Mouse (Mus musculus): ENCODE data around the gene Fcho2. TPM values are rescaled to one million over a fixed set of nuclear protein-coding genes. Genes with fewer than 3 reads are reported as not detected.
"Not testable (repeated sequence)": the region's sequence is repeated elsewhere in the genome, so short reads cannot be mapped to it uniquely, and the experiment has no call there.

The Fcho2 gene
- polyA plus RNA-seq, 1 experiment from 2014 or later = 36.6 TPM

DNA sequence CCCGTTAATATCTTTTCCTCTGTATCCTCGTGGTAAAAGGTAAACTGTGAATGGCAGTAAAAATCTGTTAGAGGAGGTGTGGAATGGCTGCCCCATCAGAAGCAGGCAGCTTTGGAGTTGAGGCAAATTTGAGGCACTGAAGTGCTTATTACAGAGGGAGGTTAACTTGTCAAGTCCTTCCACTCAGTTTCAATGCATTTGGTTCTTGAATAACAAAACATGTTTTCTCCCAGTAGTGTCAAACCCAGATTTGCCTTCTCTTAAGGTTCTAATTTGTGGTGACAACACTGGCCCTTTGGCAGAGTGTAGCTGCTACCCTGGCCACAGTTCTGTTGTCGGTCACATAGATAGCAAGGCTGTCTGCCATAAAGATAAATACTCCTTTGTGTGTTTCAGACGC is 2.5 kb upstream of the Fcho2 start:
- 64% methylated on average over 4 of the region's 4 CpGs for WGBS
- no peaks in the 10 kb centered on the region for H3K9me3 ChIP-seq
- peaks cover 3% of the 10 kb centered on the region for H3K4me1 ChIP-seq
- no peaks in the 10 kb centered on the region for H3K36me3 ChIP-seq (replicated peaks)
- no peak overlapping the region for H3K9ac ChIP-seq
- no peak overlapping the region for H3K4me2 ChIP-seq
- no peak overlapping the region for H3K27ac ChIP-seq
- no peaks in the 10 kb centered on the region for H3K27me3 ChIP-seq
- ATAC-seq (ENCODE audit: low FRiP score) = no peak
- H3K4me3 ChIP-seq (replicated peaks) = no peak overlapping the region

DNA sequence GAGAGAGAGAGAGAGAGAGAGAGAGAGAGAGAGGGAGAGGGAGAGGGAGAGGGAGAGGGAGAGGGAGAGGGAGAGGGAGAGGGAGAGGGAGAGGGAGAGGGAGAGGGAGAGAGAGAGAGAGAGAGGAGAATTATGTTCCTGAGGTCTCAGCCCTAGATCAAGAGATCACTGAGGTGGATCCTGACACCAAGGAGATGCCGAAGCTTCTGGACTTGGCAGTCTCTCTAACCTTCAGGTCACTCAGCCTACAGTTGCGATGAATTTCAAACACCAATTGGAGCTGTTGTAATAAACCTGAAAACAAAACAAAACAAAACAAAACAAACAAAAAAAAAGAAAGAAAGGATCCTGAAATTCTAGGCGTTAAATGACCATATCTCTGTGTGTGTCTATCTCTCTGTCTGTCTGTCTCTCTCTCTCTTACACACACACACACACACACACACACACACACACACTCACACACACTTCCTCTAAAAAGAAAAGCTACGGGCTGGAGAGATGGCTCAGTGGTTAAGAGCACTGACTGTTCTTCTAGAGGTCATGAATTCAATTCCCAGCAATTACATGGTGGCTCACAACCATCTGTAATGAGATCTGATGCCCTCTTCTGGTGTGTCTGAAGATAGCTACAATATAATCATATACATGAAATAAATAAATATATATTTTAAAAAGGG is 1.9 kb upstream of the Fcho2 start:
- H3K27ac ChIP-seq; H3K36me3 ChIP-seq (replicated peaks); H3K4me3 ChIP-seq (replicated peaks); H3K4me1 ChIP-seq; H3K9me3 ChIP-seq; H3K4me2 ChIP-seq; H3K27me3 ChIP-seq; H3K9ac ChIP-seq; ATAC-seq (ENCODE audit: low FRiP score): not testable (repeated sequence)
- 82% methylated on average over 4 of the region's 4 CpGs for WGBS

DNA sequence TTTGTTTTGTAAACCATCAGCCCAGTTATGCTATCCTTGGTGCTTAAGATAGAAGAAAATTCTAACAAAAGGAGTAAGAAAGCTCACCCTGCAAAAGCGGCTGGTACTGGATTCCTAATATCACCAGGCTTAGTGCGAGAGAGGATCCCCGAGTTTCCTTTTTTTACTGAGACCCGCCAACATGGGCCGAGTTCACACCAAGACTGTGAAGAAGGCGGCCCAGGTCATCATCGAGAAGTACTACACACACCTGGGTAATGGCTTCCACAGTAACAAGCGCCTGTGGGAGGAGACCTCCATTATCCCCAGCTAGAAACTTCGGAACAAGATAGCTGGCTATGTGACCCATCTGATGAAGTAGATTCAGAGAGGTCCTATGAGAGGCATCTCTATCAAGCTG is 1.3 kb upstream of the Fcho2 start:
- 89% methylated on average over 9 of the region's 9 CpGs for WGBS
- Histone ChIP-seq H3K27ac (no peak overlapping the region), H3K4me2 (no peak overlapping the region), H3K36me3 (replicated peaks) (no peaks in the 10 kb centered on the region), H3K9ac (no peak overlapping the region), H3K4me1 (peaks cover 3% of the 10 kb centered on the region), H3K9me3 (no peaks in the 10 kb centered on the region), H3K27me3 (no peaks in the 10 kb centered on the region), H3K4me3 (replicated peaks) (no peak overlapping the region)
- no peak for ATAC-seq (ENCODE audit: low FRiP score)

DNA sequence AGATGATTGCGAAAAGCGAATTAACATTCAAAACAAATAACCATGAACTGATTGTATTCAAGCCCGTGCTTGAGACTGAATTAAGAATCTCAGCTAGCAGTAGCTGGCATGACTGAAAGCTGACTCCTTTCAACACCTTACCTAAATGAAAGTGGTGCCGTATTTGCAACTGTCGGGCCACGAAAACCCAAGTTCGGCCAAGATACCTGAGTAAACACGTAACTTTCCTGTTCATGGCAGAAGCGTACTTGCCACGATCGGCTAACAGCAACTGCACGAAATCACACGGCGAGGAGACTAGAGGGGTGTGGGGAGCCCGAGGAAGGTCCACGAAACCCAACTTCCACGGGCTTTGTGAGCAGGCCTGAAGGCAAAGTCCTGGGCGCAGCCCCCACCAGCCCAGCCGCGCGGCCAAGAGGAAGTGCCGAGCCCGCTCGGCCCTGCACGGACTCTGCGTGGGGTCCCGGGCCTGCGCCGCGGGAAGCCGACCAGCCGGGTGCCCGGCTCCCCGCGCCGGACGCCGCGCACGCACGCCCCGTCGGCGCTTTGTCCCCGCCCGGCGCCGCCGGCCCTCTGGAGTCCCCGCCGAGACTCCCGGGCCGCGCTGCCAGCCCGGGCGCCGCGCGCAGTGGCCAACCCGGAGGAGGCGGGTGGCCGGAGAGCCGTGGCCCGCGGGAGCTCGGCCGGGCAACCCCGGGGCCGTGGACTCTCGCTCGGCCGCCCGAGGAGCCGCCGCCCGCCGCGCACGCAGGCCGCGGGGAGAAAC is 791 bp downstream of the Fcho2 start:
- no peaks in the 10 kb centered on the region for H3K27me3 ChIP-seq
- H3K4me2 ChIP-seq = peak overlapping the region; percentile 59
- peaks cover 3% of the 10 kb centered on the region for H3K4me1 ChIP-seq
- H3K36me3 ChIP-seq (replicated peaks) = no peaks in the 10 kb centered on the region
- peak overlapping the region; percentile 89 for H3K4me3 ChIP-seq (replicated peaks)
- H3K9ac ChIP-seq = peak overlapping the region; percentile 89
- ATAC-seq (ENCODE audit: low FRiP score) = peak; percentile 74
- WGBS = under 1% methylated on average over 66 of the region's 81 CpGs
- H3K27ac ChIP-seq = peak overlapping the region; percentile 95
- H3K9me3 ChIP-seq = no peaks in the 10 kb centered on the region

DNA sequence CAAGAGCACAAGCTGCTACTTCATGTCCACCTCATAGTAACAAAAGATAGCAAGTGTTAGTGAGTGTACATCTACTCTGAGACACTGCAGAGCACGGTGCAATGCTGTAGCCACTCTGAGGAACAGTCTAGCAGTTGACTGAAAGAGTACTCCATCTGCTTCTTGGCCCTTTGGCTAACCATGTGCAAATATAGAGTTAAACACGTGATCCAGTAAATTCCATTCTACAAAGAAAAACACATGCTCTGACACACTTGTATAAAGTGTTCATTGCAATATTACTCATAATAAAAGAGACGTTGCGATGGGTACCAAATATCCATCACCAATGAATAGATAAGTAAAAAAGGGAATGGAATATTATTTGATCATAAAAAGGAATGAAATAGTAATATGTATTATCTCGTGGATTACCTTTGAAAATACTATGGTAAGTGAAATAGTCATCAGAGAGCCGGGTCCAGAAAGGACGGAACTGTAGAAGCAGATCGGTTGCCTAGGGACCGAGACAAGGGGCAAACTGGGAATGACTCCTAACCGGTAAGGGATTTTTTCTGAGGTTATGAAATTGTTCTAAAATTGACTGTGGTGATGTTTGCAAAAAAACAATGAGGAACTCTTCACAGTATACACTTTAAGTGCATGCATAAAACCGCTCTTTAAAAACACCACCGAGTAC is 1.5 kb downstream of the Fcho2 start:
- 34% methylated on average over 12 of the region's 12 CpGs for WGBS
- Histone ChIP-seq H3K36me3 (replicated peaks) (no peaks in the 10 kb centered on the region), H3K27ac (peak overlapping the region; percentile 95; the same call in 1 of the 2 replicates), H3K9ac (peak overlapping the region; percentile 89), H3K4me3 (replicated peaks) (peak overlapping the region; percentile 89), H3K4me1 (peaks cover 3% of the 10 kb centered on the region), H3K4me2 (peak overlapping the region; percentile 59), H3K9me3 (no peaks in the 10 kb centered on the region), H3K27me3 (no peaks in the 10 kb centered on the region)
- no peak for ATAC-seq (ENCODE audit: low FRiP score)

DNA sequence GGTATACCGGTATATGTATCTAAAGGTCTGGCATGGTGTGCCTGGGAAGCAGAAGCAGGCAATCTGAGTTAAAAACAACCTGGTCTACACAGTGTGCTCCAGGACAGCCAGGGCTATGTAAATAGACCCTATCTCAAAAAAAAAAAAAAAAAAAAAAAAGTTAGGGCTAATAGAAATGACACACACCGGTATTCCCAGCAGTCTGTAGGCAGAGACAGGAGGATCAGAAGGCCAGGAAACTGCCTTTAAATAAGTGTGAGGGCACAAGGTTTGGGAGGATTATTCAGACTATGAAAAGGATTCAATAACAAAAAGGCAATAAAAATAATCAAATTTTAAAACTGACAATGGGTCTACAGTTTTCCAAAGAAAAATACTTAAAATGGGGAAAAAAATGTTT is 2.1 kb downstream of the Fcho2 start:
- no peak for ATAC-seq (ENCODE audit: low FRiP score)
- WGBS = 88% methylated on average over 2 of the region's 2 CpGs
- no peak overlapping the region for H3K9ac ChIP-seq
- no peak overlapping the region for H3K27ac ChIP-seq
- no peaks in the 10 kb centered on the region for H3K27me3 ChIP-seq
- peak overlapping the region; percentile 59; the same call in 1 of the 2 replicates for H3K4me2 ChIP-seq
- peaks cover 3% of the 10 kb centered on the region for H3K4me1 ChIP-seq
- H3K4me3 ChIP-seq (replicated peaks) = no peak overlapping the region
- H3K9me3 ChIP-seq = no peaks in the 10 kb centered on the region
- H3K36me3 ChIP-seq (replicated peaks) = no peaks in the 10 kb centered on the region

DNA sequence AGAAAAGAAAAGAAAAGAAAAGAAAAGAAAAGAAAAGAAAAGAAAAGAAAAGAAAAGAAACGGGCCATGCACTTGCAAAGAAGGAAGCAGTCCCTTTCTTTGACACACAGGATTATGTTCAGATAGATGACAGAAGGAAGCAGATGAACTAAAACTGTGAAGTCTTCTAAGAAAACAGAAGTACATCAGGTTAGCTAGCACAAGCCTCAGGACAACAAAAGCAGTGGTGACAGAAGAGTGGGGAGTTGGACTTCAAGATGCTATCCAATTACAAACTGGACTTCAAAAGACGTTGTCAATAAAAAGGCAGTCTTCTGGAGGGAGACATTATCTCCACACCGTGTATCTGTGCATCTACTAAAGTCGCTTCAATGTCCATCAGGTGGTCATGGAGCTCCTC is 3.0 kb downstream of the Fcho2 start:
- H3K36me3 ChIP-seq (replicated peaks) = no peaks in the 10 kb centered on the region
- ATAC-seq (ENCODE audit: low FRiP score) = no peak
- no peaks in the 10 kb centered on the region for H3K27me3 ChIP-seq
- H3K4me3 ChIP-seq (replicated peaks) = no peak overlapping the region
- H3K4me1 ChIP-seq = peaks cover 3% of the 10 kb centered on the region
- 69% methylated on average over 4 of the region's 4 CpGs for WGBS
- no peaks in the 10 kb centered on the region for H3K9me3 ChIP-seq
- no peak overlapping the region for H3K27ac ChIP-seq
- H3K9ac ChIP-seq = no peak overlapping the region
- H3K4me2 ChIP-seq = no peak overlapping the region

DNA sequence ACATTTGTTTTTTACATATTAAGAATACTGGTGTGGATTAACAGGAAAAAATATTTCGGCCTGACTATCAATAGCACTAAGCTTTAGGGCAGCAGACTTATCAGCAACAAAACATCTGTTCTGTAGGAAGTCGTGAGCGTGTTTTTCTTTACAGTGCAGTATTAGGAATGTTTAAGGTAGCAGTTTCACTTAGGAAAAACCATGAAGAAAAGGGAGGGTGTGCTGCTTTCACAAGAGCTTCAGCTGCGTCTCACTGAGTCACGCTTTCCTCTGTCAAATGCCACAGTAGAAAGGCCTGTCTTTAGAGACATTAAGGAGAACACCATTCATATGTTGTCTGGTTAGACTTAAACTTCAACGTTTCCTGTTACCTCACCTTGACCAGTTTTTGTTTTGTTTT is 5.1 kb downstream of the Fcho2 start:
- peaks cover under 1% of the 10 kb centered on the region; the same call in 1 of the 2 replicates for H3K36me3 ChIP-seq (replicated peaks)
- H3K4me1 ChIP-seq = peaks cover 3% of the 10 kb centered on the region
- H3K9me3 ChIP-seq = no peaks in the 10 kb centered on the region
- H3K27ac ChIP-seq = 0 out of 2 replicates have a peak overlapping the region, but pooled peaks have one; percentile 13
- no peak overlapping the region for H3K4me3 ChIP-seq (replicated peaks)
- no peak overlapping the region for H3K4me2 ChIP-seq
- ATAC-seq (ENCODE audit: low FRiP score) = no peak
- 84% methylated on average over 6 of the region's 6 CpGs for WGBS
- H3K9ac ChIP-seq = no peak overlapping the region
- H3K27me3 ChIP-seq = no peaks in the 10 kb centered on the region

DNA sequence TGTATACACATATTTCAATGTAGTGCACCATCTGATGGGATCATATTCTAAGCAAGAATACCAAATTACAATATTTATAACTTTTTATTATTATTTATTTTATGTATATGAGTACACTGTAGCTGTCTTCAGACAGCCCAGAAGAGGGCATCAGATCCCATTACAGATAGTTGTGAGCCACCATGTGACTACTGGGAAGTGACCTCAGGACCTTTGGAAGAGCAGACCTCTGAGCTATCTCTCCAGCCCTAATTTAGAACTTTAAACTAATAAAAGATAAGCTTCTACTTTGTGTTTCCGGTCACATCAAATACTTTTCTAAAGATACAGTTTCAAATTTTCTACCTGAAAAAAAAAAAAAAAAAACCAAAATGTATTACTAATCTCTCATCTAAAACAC is 6.2 kb downstream of the Fcho2 start:
- Histone ChIP-seq H3K9ac (no peak overlapping the region), H3K27me3 (no peaks in the 10 kb centered on the region), H3K4me2 (no peak overlapping the region), H3K36me3 (replicated peaks) (peaks cover 9% of the 10 kb centered on the region), H3K9me3 (no peaks in the 10 kb centered on the region), H3K4me3 (replicated peaks) (no peak overlapping the region), H3K27ac (no peak overlapping the region), H3K4me1 (peaks cover 3% of the 10 kb centered on the region)
- ATAC-seq (ENCODE audit: low FRiP score) = no peak
- 93% methylated on average over 1 of the region's 1 CpGs for WGBS

DNA sequence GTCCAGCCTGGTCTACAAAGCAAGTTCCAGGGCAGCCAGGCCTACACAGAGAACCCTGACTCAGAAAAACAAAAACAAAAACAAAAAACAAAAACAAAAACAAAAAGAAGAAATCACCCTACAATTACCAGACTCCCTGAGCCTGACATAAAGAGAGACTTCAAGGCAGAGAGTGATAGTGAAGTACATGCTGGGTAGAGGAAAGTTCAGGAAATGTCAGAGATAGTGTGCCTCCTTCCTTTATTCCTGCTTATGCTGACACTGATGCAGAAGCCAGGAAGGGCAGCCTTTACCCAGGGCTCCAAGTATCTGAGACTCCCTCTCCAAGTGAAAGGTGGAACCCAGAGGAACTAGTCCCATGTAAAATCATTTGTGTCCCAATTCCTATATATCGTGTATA is 10.8 kb downstream of the Fcho2 start:
- WGBS = 93% methylated on average over 1 of the region's 1 CpGs
- H3K36me3 ChIP-seq (replicated peaks) = peaks cover 40% of the 10 kb centered on the region

DNA sequence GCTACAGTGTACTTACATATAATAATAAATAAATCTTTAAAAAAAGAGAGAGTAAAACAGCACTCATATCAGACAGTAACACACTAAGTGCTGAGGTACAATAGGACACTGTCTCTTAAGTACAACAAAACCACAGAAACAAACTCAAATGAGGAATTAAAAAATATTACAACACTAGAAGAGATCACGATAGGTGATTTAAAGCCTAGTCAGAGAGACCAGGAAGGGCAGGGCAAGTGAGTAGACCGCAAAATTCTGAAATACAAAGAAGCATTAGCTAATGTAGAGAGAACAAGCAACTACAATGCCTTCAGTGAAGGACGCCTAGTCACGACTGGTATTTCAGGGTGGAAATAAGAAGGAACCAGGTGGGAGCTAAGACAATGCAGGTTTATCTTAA is 11.6 kb downstream of the Fcho2 start:
- no peaks in the 10 kb centered on the region for H3K27me3 ChIP-seq
- H3K9me3 ChIP-seq = no peaks in the 10 kb centered on the region
- H3K4me3 ChIP-seq (replicated peaks) = no peak overlapping the region
- H3K27ac ChIP-seq = no peak overlapping the region
- no peak overlapping the region for H3K4me2 ChIP-seq
- 91% methylated on average over 4 of the region's 4 CpGs for WGBS
- no peaks in the 10 kb centered on the region for H3K4me1 ChIP-seq
- no peak for ATAC-seq (ENCODE audit: low FRiP score)
- H3K36me3 ChIP-seq (replicated peaks) = peaks cover 47% of the 10 kb centered on the region
- H3K9ac ChIP-seq = no peak overlapping the region

More for the DNA sequence above, 10.8 kb downstream of the Fcho2 start:
- Histone ChIP-seq H3K9ac (no peak overlapping the region), H3K27ac (no peak overlapping the region), H3K4me3 (replicated peaks) (no peak overlapping the region), H3K4me2 (no peak overlapping the region), H3K27me3 (no peaks in the 10 kb centered on the region), H3K4me1 (no peaks in the 10 kb centered on the region), H3K9me3 (no peaks in the 10 kb centered on the region)
- ATAC-seq (ENCODE audit: low FRiP score) = no peak

DNA sequence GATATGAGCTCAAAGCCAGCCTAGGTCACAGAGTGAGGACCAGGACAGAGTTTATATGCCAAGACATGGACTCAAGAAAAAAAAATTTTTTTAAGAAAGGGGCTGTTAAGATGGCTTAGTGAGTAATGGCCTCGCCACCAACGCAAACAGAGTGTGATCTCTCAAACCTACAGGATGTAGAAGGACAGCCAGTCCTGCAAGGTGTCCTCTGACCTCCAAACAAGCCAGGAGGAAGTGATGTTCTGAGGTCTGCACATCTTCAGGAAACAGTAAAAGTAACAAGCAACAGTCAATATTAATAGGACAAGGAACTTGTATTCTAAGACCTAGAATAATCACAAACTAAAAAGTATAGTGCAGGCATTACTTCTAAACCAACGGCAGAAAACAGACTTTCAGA is 12.3 kb downstream of the Fcho2 start:
- Histone ChIP-seq H3K27me3 (no peaks in the 10 kb centered on the region), H3K9ac (no peak overlapping the region), H3K9me3 (no peaks in the 10 kb centered on the region), H3K4me3 (replicated peaks) (no peak overlapping the region), H3K4me2 (no peak overlapping the region), H3K27ac (no peak overlapping the region), H3K36me3 (replicated peaks) (peaks cover 48% of the 10 kb centered on the region), H3K4me1 (no peaks in the 10 kb centered on the region)
- 92% methylated on average over 3 of the region's 3 CpGs for WGBS
- no peak for ATAC-seq (ENCODE audit: low FRiP score)

All from forebrain, embryonic 12.5 days (tissue).